Comparison of ENCODE assay signal across 8 mouse cellular contexts in the genomic region with DNA sequence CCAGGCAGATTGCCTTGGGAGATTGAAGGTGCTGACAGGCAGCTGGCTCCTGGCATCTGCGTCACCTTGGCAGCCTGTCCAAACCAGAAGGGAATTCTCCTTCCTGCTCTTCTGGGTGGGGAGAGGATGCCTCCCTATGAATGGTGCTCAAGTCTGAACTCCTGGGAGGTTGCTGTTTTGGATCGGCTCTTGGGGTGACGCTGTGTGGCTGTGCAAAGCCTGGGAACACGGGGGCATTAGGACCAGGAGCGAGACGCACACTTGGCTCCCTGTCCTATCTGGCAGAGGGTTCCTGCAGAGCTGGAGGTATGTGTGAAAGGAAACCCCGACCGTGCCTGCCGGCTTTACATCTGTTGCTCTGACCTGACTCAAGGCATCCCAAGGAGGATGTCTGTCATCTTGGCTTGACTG. TPM values are rescaled to one million over a fixed set of nuclear protein-coding genes. Genes with fewer than 3 reads are reported as not detected.
DNase-seq lines count a peak whose midpoint lies in the region; ATAC-seq lines count a peak whose summit lies in the region.
"Had no signal": no experiment of that assay in that cellular context is flagged by ENCODE, and none has a peak within 500 bp of the region (broad histone marks: within the 10 kb centered on the region; RNA-seq: fewer than 3 reads in every experiment).

TSS of gene Galnt15 (plus strand) at position 309 of the 411 bp plus-strand sequence.

- no peaks in the 10 kb centered on the region for H3K9me3 ChIP-seq in embryonic facial prominence, embryonic 14.5 days (ENCODE audit: control insufficient read depth, low read length)
- no peaks in the 10 kb centered on the region for H3K9me3 ChIP-seq in heart, embryonic 15.5 days (replicated peaks)
- no peaks in the 10 kb centered on the region for H3K9me3 ChIP-seq in limb, embryonic 10.5 days (replicated peaks)

- peak; percentile 58 for DNase-seq in MN1 (ENCODE audit: low spot score)
- peak; percentile 60 for DNase-seq in adrenal gland, postnatal 10 days
- peak; percentile 45 for DNase-seq in embryonic facial prominence, embryonic 14.5 days (ENCODE audit: low spot score)
- DNase-seq in limb, embryonic 10.5 days (ENCODE audit: low spot score), result no peak
- DNase-seq in retina, postnatal 1 day, result peak; percentile 38
- DNase-seq in ovary, postnatal 14 days (ENCODE audit: low spot score), result no peak

- H3K4me3 ChIP-seq in embryonic facial prominence, embryonic 14.5 days (ENCODE audit: low read depth, low read length), result no peak within 1 kb of the TSS
- peak within 1 kb of the TSS; percentile 31 for H3K4me3 ChIP-seq in heart, embryonic 15.5 days
- H3K4me3 ChIP-seq in limb, embryonic 10.5 days, result peak within 1 kb of the TSS; percentile 26; the same call in 1 of the 2 replicates
- H3K4me3 ChIP-seq: myocyte had no signal

- 4% methylated on average over 9 of the region's 9 CpGs for WGBS in embryonic facial prominence, embryonic 14.5 days
- WGBS in heart, embryonic 15.5 days, result 2% methylated on average over 9 of the region's 9 CpGs
- 12% methylated on average over 9 of the region's 9 CpGs for WGBS in limb, embryonic 10.5 days

- H3K4me1 ChIP-seq in embryonic facial prominence, embryonic 14.5 days (ENCODE audit: control insufficient read depth, insufficient read depth, low read length), result peaks cover 6% of the 10 kb centered on the region; the same call in 1 of the 2 replicates
- peaks cover 20% of the 10 kb centered on the region for H3K4me1 ChIP-seq in heart, embryonic 15.5 days (replicated peaks)
- peaks cover 28% of the 10 kb centered on the region for H3K4me1 ChIP-seq in limb, embryonic 10.5 days

- H3K4me2 ChIP-seq in embryonic facial prominence, embryonic 14.5 days (ENCODE audit: low read depth, low read length), result peak within 1 kb of the TSS; percentile 39
- H3K4me2 ChIP-seq in heart, embryonic 15.5 days, result peak within 1 kb of the TSS; percentile 60

- H3K27me3 ChIP-seq in embryonic facial prominence, embryonic 14.5 days (replicated peaks; ENCODE audit: control insufficient read depth, insufficient read depth, low read length), result no peaks in the 10 kb centered on the region; the same call in none of the 2 replicates
- H3K27me3 ChIP-seq in heart, embryonic 15.5 days, result peaks cover 20% of the 10 kb centered on the region
- peaks cover 36% of the 10 kb centered on the region for H3K27me3 ChIP-seq in limb, embryonic 10.5 days (ENCODE audit: low read depth, poor library complexity, severe bottlenecking)

- no peak within 1 kb of the TSS for H3K27ac ChIP-seq in embryonic facial prominence, embryonic 14.5 days (replicated peaks; ENCODE audit: low read depth, low read length)
- H3K27ac ChIP-seq in heart, embryonic 15.5 days, result no peak within 1 kb of the TSS; the same call in 1 of the 2 replicates
- peak within 1 kb of the TSS; percentile 40 for H3K27ac ChIP-seq in limb, embryonic 10.5 days

- ATAC-seq in embryonic facial prominence, embryonic 14.5 days (ENCODE audit: low read depth), result peak; percentile 38
- ATAC-seq in heart, embryonic 15.5 days (replicated peaks; ENCODE audit: insufficient number of reproducible peaks, insufficient read depth, low FRiP score, low read depth), result 0 out of 2 replicates have a peak, but pooled peaks have one; percentile 33

- H3K36me3 ChIP-seq in embryonic facial prominence, embryonic 14.5 days (ENCODE audit: control insufficient read depth, insufficient read depth, low read length), result no peaks in the 10 kb centered on the region
- no peaks in the 10 kb centered on the region for H3K36me3 ChIP-seq in heart, embryonic 15.5 days
- H3K36me3 ChIP-seq in limb, embryonic 10.5 days, result no peaks in the 10 kb centered on the region

- peak within 1 kb of the TSS; percentile 25; the same call in 1 of the 2 replicates for H3K9ac ChIP-seq in embryonic facial prominence, embryonic 14.5 days (ENCODE audit: low read depth, low read length)
- no peak within 1 kb of the TSS for H3K9ac ChIP-seq in heart, embryonic 15.5 days

RNA-seq across cellular contexts. Expression of gene Galnt15, which starts in this region (rescaled TPM):
- 10 to 100 TPM; 10.2 to 10.6 TPM for total RNA-seq in adrenal gland, postnatal 10 days (2021)
- 0.36 and 0.50 TPM in 2 replicates for polyA plus RNA-seq in embryonic facial prominence, embryonic 14.5 days (2014; fragmentation: Nextera tagmentation; extraction: Ambion mirVana)
- 0.24 and 0.38 TPM in 2 replicates for polyA plus RNA-seq in heart, embryonic 15.5 days (2015; fragmentation: Nextera tagmentation; extraction: Ambion mirVana)
- polyA plus RNA-seq in limb, embryonic 10.5 days (2016; fragmentation: Nextera tagmentation; extraction: Ambion mirVana), result 0.03 and 0.04 TPM in 2 replicates
- polyA plus RNA-seq: myocyte had no signal

Comparison
In these comparisons a context has a peak if more than half of its experiments do, and no peak if none do; other contexts are left out.
1. Peak in DNase-seq, ATAC-seq, H3K9ac ChIP-seq and H3K4me2 ChIP-seq in embryonic facial prominence, embryonic 14.5 days; RNA of the gene not detected or under 1 TPM.
2. Peak in ATAC-seq, H3K4me3 ChIP-seq and H3K4me2 ChIP-seq in heart, embryonic 15.5 days; RNA of the gene not detected or under 1 TPM.
3. DNase-seq: peak in MN1 (single experiment), adrenal gland, postnatal 10 days (single experiment) and retina, postnatal 1 day (single experiment); none in limb, embryonic 10.5 days (single experiment) and ovary, postnatal 14 days (single experiment).